Mouse (Mus musculus): ENCODE measurements around the gene Atg16l1. TPM values are rescaled to one million over a fixed set of nuclear protein-coding genes. Genes with fewer than 3 reads are reported as not detected.
"Not testable (repeated sequence)": the region's sequence is repeated elsewhere in the genome, so short reads cannot be mapped to it uniquely, and the experiment has no call there.

The Atg16l1 gene
- total and polyA plus RNA-seq, 2 experiments from 2014 or later = 49.1 to 98.7 TPM

DNA sequence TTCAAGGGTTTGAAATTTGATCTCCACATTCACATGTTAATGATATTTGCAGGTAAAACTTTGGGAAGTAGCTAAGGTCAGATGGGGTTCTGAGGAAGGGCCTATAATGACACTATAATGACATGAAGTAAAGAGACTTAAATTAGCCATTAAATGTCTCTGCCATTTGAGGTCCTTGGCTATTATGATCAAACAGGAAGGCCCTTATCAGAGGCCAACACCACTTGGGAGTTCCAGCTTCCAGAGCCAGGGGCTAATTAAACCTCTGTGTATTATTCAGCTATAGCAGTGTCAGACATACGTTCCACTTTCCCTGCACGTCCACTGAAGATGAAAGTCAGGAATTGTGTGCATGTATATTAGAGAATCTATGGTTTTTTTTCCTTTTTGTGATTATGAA is 70.8 kb downstream of the Atg16l1 start:
- H3K27me3 ChIP-seq (ENCODE audit: insufficient read depth, low read length) = no peaks in the 10 kb centered on the region
- no peak for TF ChIP-seq CTCF (IDR thresholded peaks at IDR 0.05; ENCODE audit: low read depth)
- no peak for DNase-seq
- no peak overlapping the region for H3K27ac ChIP-seq (ENCODE audit: low read depth, low read length)
- 54% methylated on average over 2 of the region's 2 CpGs for WGBS
- no peak overlapping the region for H3K9ac ChIP-seq
- no peak overlapping the region for H3K4me2 ChIP-seq (ENCODE audit: low read depth)
- no peaks in the 10 kb centered on the region for H3K9me3 ChIP-seq (ENCODE audit: low read length)
- no peaks in the 10 kb centered on the region for H3K36me3 ChIP-seq (ENCODE audit: insufficient read depth)
- H3K4me1 ChIP-seq (ENCODE audit: insufficient read depth) = no peaks in the 10 kb centered on the region
- no peak overlapping the region for H3K4me3 ChIP-seq (ENCODE audit: low read depth, low read length)
- ATAC-seq = no peak

DNA sequence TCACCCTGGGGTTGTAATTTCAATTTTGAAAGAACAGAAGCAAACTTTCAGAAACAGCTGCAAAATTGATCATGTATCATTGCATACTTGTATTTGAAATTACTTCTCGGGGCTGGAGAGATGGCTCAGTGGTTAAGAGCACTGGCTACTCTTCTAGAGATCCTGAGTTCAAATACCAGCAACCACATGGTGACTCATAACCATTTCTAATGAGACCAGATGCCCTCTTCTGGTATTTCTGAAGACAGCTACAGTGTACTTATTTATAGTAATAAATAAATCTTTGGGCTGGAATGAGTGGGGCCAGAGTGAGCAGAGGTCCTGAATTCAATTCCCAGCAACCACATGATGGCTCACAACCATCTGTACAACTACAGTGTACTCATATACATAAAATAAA is 71.8 kb downstream of the Atg16l1 start:
- not testable (repeated sequence) for H3K9me3 ChIP-seq (ENCODE audit: low read length); H3K4me3 ChIP-seq (ENCODE audit: low read depth, low read length); H3K27ac ChIP-seq (ENCODE audit: low read depth, low read length); H3K9ac ChIP-seq; ATAC-seq; H3K36me3 ChIP-seq (ENCODE audit: insufficient read depth); H3K4me1 ChIP-seq (ENCODE audit: insufficient read depth); H3K4me2 ChIP-seq (ENCODE audit: low read depth); DNase-seq; H3K27me3 ChIP-seq (ENCODE audit: insufficient read depth, low read length)
- 86% methylated on average over 1 of the region's 1 CpGs for WGBS

DNA sequence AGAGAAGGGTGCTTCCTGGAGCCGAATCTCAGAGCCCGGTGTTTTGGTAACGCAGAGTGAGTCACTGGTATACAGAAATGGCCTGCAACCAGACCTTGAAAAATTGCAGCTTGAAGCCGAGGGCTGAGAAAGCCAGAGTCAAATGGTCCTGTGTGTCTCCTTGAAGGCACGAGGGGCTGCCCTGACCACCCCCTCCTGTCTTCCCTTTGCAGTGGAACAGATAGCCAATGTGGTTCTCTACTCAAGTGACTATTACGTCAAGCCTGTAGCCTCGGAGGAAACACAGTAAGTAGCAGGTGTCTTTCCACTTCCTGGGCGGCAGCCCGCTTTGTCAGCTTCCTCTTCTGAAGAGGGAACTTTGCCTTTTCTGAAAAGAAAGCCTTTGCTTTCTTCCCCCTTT is 72.5 kb downstream of the Atg16l1 start:
- Histone ChIP-seq H3K27me3 (ENCODE audit: insufficient read depth, low read length) (no peaks in the 10 kb centered on the region), H3K9me3 (ENCODE audit: low read length) (no peaks in the 10 kb centered on the region), H3K36me3 (ENCODE audit: insufficient read depth) (no peaks in the 10 kb centered on the region), H3K4me3 (ENCODE audit: low read depth, low read length) (no peak overlapping the region), H3K9ac (no peak overlapping the region), H3K27ac (ENCODE audit: low read depth, low read length) (no peak overlapping the region), H3K4me1 (ENCODE audit: insufficient read depth) (no peaks in the 10 kb centered on the region), H3K4me2 (ENCODE audit: low read depth) (no peak overlapping the region)
- WGBS = 80% methylated on average over 9 of the region's 9 CpGs
- no peak for TF ChIP-seq CTCF (IDR thresholded peaks at IDR 0.05; ENCODE audit: low read depth)
- DNase-seq (no peak), ATAC-seq (no peak)

DNA sequence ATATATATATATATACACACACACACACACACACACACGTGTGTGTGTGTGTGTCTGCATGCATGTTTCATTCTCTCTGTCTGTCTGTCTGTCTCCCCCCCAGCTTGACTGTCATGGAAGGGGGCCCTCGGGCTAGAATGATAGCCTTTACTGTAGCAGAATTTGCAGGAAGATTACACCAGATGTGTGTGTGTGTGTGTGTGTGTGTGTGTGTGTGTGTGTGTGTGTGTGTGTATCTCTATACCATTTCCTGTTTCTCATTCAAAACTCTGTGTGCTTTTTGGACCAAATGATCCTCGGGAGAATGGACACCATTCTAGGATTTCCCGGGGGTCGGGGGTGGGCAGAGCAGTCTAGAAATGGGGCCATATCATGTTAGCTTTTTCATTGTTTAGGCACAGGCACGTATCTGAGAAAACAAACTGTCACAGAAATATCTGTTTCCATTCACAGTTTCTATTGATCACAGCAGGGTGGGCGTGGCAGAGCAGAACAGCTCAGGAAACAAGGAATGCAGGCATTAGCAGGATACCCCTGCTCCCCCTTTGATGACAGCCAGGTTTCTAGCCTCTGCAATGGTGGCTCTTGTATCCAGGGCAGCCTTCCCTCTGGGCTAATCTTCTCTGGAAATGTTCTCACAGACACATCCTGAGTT is 73.4 kb downstream of the Atg16l1 start:
- no peaks in the 10 kb centered on the region for H3K36me3 ChIP-seq (ENCODE audit: insufficient read depth)
- H3K27me3 ChIP-seq (ENCODE audit: insufficient read depth, low read length) = no peaks in the 10 kb centered on the region
- no peaks in the 10 kb centered on the region for H3K4me1 ChIP-seq (ENCODE audit: insufficient read depth)
- no peaks in the 10 kb centered on the region for H3K9me3 ChIP-seq (ENCODE audit: low read length)
- DNase-seq = no peak
- WGBS = 48% methylated on average over 7 of the region's 7 CpGs
- no peak for ATAC-seq
- no peak for TF ChIP-seq CTCF (IDR thresholded peaks at IDR 0.05; ENCODE audit: low read depth)
- H3K9ac ChIP-seq = no peak overlapping the region
- H3K4me2 ChIP-seq (ENCODE audit: low read depth) = no peak overlapping the region
- H3K27ac ChIP-seq (ENCODE audit: low read depth, low read length) = no peak overlapping the region
- H3K4me3 ChIP-seq (ENCODE audit: low read depth, low read length) = no peak overlapping the region

DNA sequence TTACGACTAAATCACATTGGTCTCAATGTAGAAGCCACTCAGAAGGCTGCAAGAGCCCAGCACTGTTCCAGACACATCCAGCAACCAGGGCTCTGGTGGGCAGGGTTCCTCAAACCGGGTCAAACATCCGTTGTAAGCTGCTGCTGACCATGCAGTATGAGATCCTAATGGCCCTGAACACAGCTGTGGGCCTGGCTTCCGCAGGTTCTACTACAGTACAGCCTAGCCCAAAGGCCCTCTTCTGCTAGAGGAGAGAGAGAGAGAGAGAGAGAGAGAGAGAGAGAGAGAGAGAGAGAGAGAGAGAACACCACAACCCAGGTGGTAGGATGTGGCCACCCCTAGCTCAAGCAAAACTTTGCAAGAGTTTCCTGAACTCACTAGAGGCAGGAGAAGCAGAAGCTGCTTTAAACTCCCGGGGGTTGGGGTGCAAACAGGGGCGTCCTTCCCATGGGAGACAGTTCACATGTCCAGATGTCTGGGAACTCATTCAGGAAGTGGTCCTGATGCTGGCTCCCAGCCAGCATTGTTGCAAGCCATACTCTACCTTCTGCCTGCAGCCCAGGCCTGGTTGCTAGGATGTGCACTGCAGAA is 74.0 kb downstream of the Atg16l1 start:
- no peaks in the 10 kb centered on the region for H3K36me3 ChIP-seq (ENCODE audit: insufficient read depth)
- TF ChIP-seq CTCF (IDR thresholded peaks at IDR 0.05; ENCODE audit: low read depth) = no peak
- no peaks in the 10 kb centered on the region for H3K27me3 ChIP-seq (ENCODE audit: insufficient read depth, low read length)
- ATAC-seq (no peak), DNase-seq (no peak)
- 68% methylated on average over 6 of the region's 6 CpGs for WGBS
- H3K4me2 ChIP-seq (ENCODE audit: low read depth) = no peak overlapping the region
- no peaks in the 10 kb centered on the region for H3K9me3 ChIP-seq (ENCODE audit: low read length)
- H3K4me3 ChIP-seq (ENCODE audit: low read depth, low read length) = no peak overlapping the region
- H3K4me1 ChIP-seq (ENCODE audit: insufficient read depth) = no peaks in the 10 kb centered on the region
- no peak overlapping the region for H3K27ac ChIP-seq (ENCODE audit: low read depth, low read length)
- no peak overlapping the region for H3K9ac ChIP-seq

DNA sequence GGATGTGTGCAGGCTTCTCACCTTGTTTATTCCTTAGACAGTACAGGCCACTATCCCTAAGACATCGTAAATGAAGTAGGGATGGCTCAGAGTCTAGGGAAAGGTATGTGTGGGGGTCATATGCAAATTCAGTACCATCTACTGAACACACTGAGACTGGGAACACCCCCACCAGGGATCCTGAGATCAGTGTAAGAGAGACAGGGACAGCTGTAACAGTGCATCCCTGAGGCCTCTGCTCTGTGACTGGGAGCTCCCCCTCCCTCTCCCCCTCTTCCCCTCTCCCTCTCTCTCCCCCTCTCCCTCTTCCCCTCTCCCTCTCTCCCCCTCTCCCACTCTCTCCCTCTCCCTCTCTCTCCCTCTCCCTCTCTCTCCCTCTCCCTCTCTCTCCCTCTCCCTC is 80.8 kb downstream of the Atg16l1 start:
- no peak overlapping the region for H3K27ac ChIP-seq (ENCODE audit: low read depth, low read length)
- H3K4me3 ChIP-seq (ENCODE audit: low read depth, low read length) = no peak overlapping the region
- 82% methylated on average over 1 of the region's 1 CpGs for WGBS
- H3K36me3 ChIP-seq (ENCODE audit: insufficient read depth) = no peaks in the 10 kb centered on the region
- no peak overlapping the region for H3K4me2 ChIP-seq (ENCODE audit: low read depth)
- DNase-seq = no peak
- ATAC-seq = no peak
- H3K27me3 ChIP-seq (ENCODE audit: insufficient read depth, low read length) = no peaks in the 10 kb centered on the region
- H3K9ac ChIP-seq = no peak overlapping the region
- no peaks in the 10 kb centered on the region for H3K9me3 ChIP-seq (ENCODE audit: low read length)
- TF ChIP-seq CTCF (IDR thresholded peaks at IDR 0.05; ENCODE audit: low read depth) = no peak
- no peaks in the 10 kb centered on the region for H3K4me1 ChIP-seq (ENCODE audit: insufficient read depth)

DNA sequence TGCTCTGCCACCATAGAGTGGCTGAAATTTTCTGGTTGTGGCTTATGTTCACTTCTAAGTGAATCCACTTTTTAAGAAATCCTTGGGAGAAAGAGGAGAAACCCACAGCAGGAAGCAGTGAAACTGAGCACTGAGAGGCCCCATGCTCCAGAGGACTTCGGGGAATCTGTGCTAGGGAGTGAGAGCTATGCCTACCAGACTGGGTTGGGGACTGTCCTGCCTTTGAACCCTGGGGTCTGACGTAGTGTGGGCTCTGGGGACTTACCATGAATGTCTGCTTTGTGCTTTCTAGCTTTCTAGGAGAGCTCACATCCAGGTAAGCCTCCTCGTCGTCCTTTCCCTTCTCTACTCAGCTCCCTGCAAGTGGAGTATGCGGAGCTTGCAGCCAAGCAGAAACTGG is 81.3 kb downstream of the Atg16l1 start:
- WGBS = 47% methylated on average over 5 of the region's 5 CpGs
- no peak for TF ChIP-seq CTCF (IDR thresholded peaks at IDR 0.05; ENCODE audit: low read depth)
- Histone ChIP-seq H3K9ac (no peak overlapping the region), H3K4me1 (ENCODE audit: insufficient read depth) (no peaks in the 10 kb centered on the region), H3K27me3 (ENCODE audit: insufficient read depth, low read length) (no peaks in the 10 kb centered on the region), H3K4me2 (ENCODE audit: low read depth) (no peak overlapping the region), H3K9me3 (ENCODE audit: low read length) (no peaks in the 10 kb centered on the region), H3K36me3 (ENCODE audit: insufficient read depth) (no peaks in the 10 kb centered on the region), H3K27ac (ENCODE audit: low read depth, low read length) (no peak overlapping the region), H3K4me3 (ENCODE audit: low read depth, low read length) (no peak overlapping the region)
- no peak for DNase-seq
- ATAC-seq = no peak
